Mouse (Mus musculus) midbrain, postnatal 0 days (tissue): ENCODE results near the gene Stim1. TPM values are rescaled to one million over a fixed set of nuclear protein-coding genes. Genes with fewer than 3 reads are reported as not detected.

ENCODE experiments used
- ATAC-seq: fragments of 200-750 bp; cut with Nextera tagmentation; 2 replicates; pipeline ENCODE4 v1.8.0; 2017; ENCODE audit warnings: moderate number of reproducible peaks, mild to moderate bottlenecking, moderate TSS enrichment, moderate library complexity; ENCODE audit not compliant: low FRiP score
- DNase-seq: peaks from one replicate; pipeline ENCODE4 v3.0.0-alpha.2; 2015; ENCODE audit warnings: low spot score
- H3K27ac ChIP-seq: fragments of 300-500 bp; sonication (generic); 2 replicates; pipeline ENCODE4 v1.5.1; 2014; ENCODE audit warnings: low read depth, mild to moderate bottlenecking, low read length, mixed read lengths
- H3K27me3 ChIP-seq: fragments of 300-500 bp; sonication (generic); 2 replicates; pipeline ENCODE4 v1.6.1; 2014; ENCODE audit warnings: low read length, control low read depth, mixed read lengths; ENCODE audit not compliant: insufficient read depth
- H3K36me3 ChIP-seq: fragments of 300-500 bp; sonication (generic); 2 replicates; pipeline ENCODE4 v1.6.1; 2014; ENCODE audit warnings: low read length, control low read depth, mixed read lengths; ENCODE audit not compliant: insufficient read depth
- H3K4me1 ChIP-seq: fragments of 300-500 bp; sonication (generic); 2 replicates; pipeline ENCODE4 v1.6.1; 2014; ENCODE audit warnings: mild to moderate bottlenecking, control low read depth, antibody characterized with exemption, low read length, mixed read lengths; ENCODE audit not compliant: insufficient read depth
- H3K4me2 ChIP-seq: fragments of 300-500 bp; sonication (generic); 2 replicates; pipeline ENCODE4 v1.6.1; 2014; ENCODE audit warnings: low read depth, mild to moderate bottlenecking, low read length, mixed read lengths; ENCODE audit not compliant: poor library complexity, severe bottlenecking
- H3K4me3 ChIP-seq: fragments of 300-500 bp; sonication (generic); 2 replicates; pipeline ENCODE4 v1.5.1; 2014; ENCODE audit warnings: low read depth, mild to moderate bottlenecking, low read length, moderate library complexity
- H3K9ac ChIP-seq: fragments of 300-500 bp; sonication (generic); replicated peaks from 2 replicates; pipeline ENCODE4 v1.6.1; 2014; ENCODE audit warnings: mild to moderate bottlenecking, low read length, moderate library complexity, mixed read lengths; ENCODE audit not compliant: poor library complexity, severe bottlenecking
- H3K9me3 ChIP-seq: fragments of 300-500 bp; sonication (generic); 2 replicates; pipeline ENCODE4 v1.6.1; 2016; ENCODE audit warnings: low read length, control low read depth
- CTCF ChIP-seq: IDR thresholded peaks from 2 replicates; pipeline ENCODE4 v1.5.1; 2016; ENCODE audit warnings: antibody characterized with exemption, mild to moderate bottlenecking
- WGBS: fragments of 180-500 bp; shearing (Covaris S2); extraction: QIAGEN DNeasy Blood & Tissue Kit; methylation state at CpG from one replicate; pipeline ENCODE4 v1.1.7; 2014; 5-methylcytosine and 5-hydroxymethylcytosine counted together
- polyA plus RNA-seq: library from polyadenylated mRNA; unstranded; fragments of >200 nt; fragmentation: Nextera tagmentation; extraction: Ambion mirVana; gene quantifications from 2 replicates; pipeline ENCODE4 v1.2.1, GENCODE M21; 2015
- total RNA-seq: library from RNA; depleted of rRNA; stranded (reverse); fragments of >200 nt; gene quantifications from 2 replicates; pipeline ENCODE4 v1.2.3, GENCODE M21; 2014

The Stim1 gene
- total and polyA plus RNA-seq, 2 experiments from 2014 or later: 17.1 to 30.7 TPM

DNA sequence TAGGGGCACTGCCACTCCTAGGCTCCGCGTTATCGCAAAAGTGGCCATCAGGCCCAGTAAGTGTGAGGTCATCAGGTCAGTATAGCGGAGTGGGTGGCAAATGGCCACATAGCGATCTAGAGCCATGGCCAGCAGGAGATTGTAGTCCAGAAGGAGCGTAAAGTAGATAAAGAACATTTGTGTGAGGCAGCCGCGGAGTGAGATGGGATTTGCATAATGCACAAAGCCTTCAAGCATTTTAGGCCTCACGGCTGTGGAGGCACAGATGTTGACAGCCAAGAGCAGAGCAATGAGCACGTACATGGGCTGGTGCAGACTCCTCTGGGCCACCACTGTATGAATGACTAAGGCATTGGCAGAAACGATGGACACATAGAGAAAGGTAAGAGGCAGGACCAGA, 209.8 kb downstream of the Stim1 start:
- DNase-seq: no peak
- TF ChIP-seq CTCF: peak; percentile 21; the same call in 1 of the 2 replicates
- Histone ChIP-seq H3K4me2 (no peak overlapping the region), H3K9ac (no peak overlapping the region), H3K27ac (no peak overlapping the region), H3K9me3 (no peaks in the 10 kb centered on the region), H3K36me3 (no peaks in the 10 kb centered on the region), H3K27me3 (no peaks in the 10 kb centered on the region), H3K4me3 (no peak overlapping the region), H3K4me1 (no peaks in the 10 kb centered on the region)
- WGBS: 71% methylated on average over 11 of the region's 11 CpGs
- no peak for ATAC-seq

DNA sequence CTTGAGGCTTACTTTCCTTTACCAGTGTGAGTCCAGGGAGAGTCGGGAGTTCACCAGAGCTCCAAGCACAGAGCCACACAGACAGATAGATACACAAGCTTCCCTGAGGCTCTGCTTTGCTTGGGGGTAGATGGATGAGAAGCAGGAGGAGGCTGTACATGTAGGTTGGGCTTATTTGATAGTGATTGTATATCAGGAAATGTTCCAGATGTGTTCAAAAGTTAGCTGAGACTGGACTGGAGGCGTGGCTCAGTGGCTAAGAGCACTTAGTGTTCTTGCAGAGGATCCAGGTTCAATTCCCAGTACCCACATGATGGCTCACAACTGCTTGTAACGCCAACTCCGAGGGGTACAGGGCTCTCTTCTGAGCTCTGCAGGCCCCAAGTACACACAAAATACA, 210.8 kb downstream of the Stim1 start:
- H3K9ac ChIP-seq: no peak overlapping the region
- H3K9me3 ChIP-seq: no peaks in the 10 kb centered on the region
- no peaks in the 10 kb centered on the region for H3K36me3 ChIP-seq
- H3K4me1 ChIP-seq: no peaks in the 10 kb centered on the region
- TF ChIP-seq CTCF: no peak
- no peak overlapping the region for H3K4me3 ChIP-seq
- 91% methylated on average over 4 of the region's 4 CpGs for WGBS
- no peak for ATAC-seq
- DNase-seq: no peak
- H3K27me3 ChIP-seq: no peaks in the 10 kb centered on the region
- no peak overlapping the region for H3K27ac ChIP-seq
- no peak overlapping the region for H3K4me2 ChIP-seq

GRCm38 (mm10) chr7:102478926-102479325, 211.3 kb downstream of the Stim1 start:
- no peak overlapping the region for H3K4me2 ChIP-seq
- no peak overlapping the region for H3K9ac ChIP-seq
- H3K36me3 ChIP-seq: no peaks in the 10 kb centered on the region
- H3K4me3 ChIP-seq: no peak overlapping the region
- H3K4me1 ChIP-seq: no peaks in the 10 kb centered on the region
- WGBS: 86% methylated on average over 3 of the region's 3 CpGs
- no peaks in the 10 kb centered on the region for H3K9me3 ChIP-seq
- H3K27me3 ChIP-seq: no peaks in the 10 kb centered on the region
- ATAC-seq (no peak), DNase-seq (no peak)
- H3K27ac ChIP-seq: no peak overlapping the region
- no peak for TF ChIP-seq CTCF

GRCm38 (mm10) chr7:102479368-102480078, 211.9 kb downstream of the Stim1 start:
- H3K36me3 ChIP-seq: no peaks in the 10 kb centered on the region
- H3K27me3 ChIP-seq: no peaks in the 10 kb centered on the region
- no peak for ATAC-seq
- no peak overlapping the region for H3K9ac ChIP-seq
- H3K4me3 ChIP-seq: no peak overlapping the region
- WGBS: 80% methylated on average over 5 of the region's 5 CpGs
- no peaks in the 10 kb centered on the region for H3K4me1 ChIP-seq
- no peak overlapping the region for H3K27ac ChIP-seq
- H3K9me3 ChIP-seq: no peaks in the 10 kb centered on the region
- TF ChIP-seq CTCF: no peak
- DNase-seq: no peak
- no peak overlapping the region for H3K4me2 ChIP-seq

DNA sequence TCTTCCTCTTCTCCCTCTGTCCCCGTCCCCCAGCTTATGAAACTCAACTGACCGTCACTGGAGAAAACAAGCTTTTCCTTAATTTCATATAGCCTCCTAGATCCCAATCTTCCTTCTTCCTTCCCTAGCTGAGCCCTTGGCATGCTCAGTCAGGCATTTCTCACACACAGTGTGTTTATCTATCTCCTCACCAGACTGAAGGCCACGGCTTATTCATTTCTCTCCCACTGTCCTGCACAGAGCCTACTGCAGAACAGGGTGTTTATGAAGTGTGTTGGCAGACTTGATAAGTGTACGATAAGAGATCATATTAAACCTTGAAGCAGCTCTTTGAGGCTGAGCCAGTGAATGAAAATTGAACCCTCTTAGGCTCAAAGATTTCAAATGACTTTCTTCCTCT, 213.2 kb downstream of the Stim1 start:
- Histone ChIP-seq H3K27ac (no peak overlapping the region), H3K9me3 (no peaks in the 10 kb centered on the region), H3K4me3 (no peak overlapping the region), H3K36me3 (no peaks in the 10 kb centered on the region), H3K4me2 (no peak overlapping the region), H3K9ac (no peak overlapping the region), H3K27me3 (no peaks in the 10 kb centered on the region), H3K4me1 (no peaks in the 10 kb centered on the region)
- DNase-seq (no peak), ATAC-seq (no peak)
- no peak for TF ChIP-seq CTCF
- WGBS: 79% methylated on average over 4 of the region's 4 CpGs

DNA sequence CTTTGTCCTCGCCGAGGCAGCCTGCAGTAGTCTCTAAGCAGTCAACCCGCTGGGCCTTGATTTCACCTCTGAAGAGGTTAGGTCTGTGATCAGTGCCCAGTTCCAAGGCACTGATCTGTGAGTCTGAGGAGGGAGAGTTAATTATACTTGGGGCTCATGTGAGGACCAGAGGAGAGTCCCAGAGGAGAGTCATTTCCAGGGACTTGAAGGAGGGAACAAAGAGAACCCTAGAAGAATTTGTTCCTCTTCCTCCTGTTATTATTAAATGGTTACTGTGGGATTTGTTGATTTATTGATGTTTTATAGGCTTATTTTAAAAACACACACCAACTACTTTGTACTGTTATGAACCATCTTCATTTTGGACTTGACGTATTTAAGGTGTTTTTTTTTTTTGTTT, 214.0 kb downstream of the Stim1 start, which contains the start of gene Olfr543:
Olfr543 (minus strand) TSS at position 101 of the 400 bp plus-strand sequence.
- WGBS: 97% methylated on average over 4 of the region's 4 CpGs

More for the DNA sequence above, 214.0 kb downstream of the Stim1 start, which contains the start of gene Olfr543:
- Histone ChIP-seq H3K4me1 (no peaks in the 10 kb centered on the region), H3K27me3 (no peaks in the 10 kb centered on the region), H3K27ac (no peak within 1 kb of the TSS), H3K4me3 (no peak within 1 kb of the TSS), H3K4me2 (no peak within 1 kb of the TSS), H3K9me3 (no peaks in the 10 kb centered on the region), H3K9ac (no peak within 1 kb of the TSS), H3K36me3 (no peaks in the 10 kb centered on the region)
- ATAC-seq (no peak), DNase-seq (no peak)
- no peak for TF ChIP-seq CTCF
